Mouse (Mus musculus) hindbrain, embryonic 16.5 days (tissue): ENCODE data around the gene Olfr694. TPM values are rescaled to one million over a fixed set of nuclear protein-coding genes. Genes with fewer than 3 reads are reported as not detected.

Source experiments
- polyA plus RNA-seq: library from polyadenylated mRNA; unstranded; fragments of >200 nt; fragmentation: Nextera tagmentation; extraction: Ambion mirVana; gene quantifications from 2 replicates; pipeline ENCODE4 v1.2.1, GENCODE M21; 2015

Gene Olfr694
- polyA plus RNA-seq, 1 experiment from 2014 or later = not detected

Other genes starting within 250 kb of the Olfr694 start
- gene Olfr693, start 11.2 kb downstream of the Olfr694 start, polyA plus RNA-seq = not detected in 2 replicates
- not detected in 2 replicates for gene Olfr695, start 24.6 kb upstream of the Olfr694 start, polyA plus RNA-seq
- not detected in 2 replicates for gene Olfr697, start 50.6 kb upstream of the Olfr694 start, polyA plus RNA-seq
- not detected in 2 replicates for gene Olfr698, start 63.6 kb upstream of the Olfr694 start, polyA plus RNA-seq
- not detected in 2 replicates for gene Olfr699, start 101.4 kb upstream of the Olfr694 start, polyA plus RNA-seq
- gene Olfr700, start 117.0 kb upstream of the Olfr694 start, polyA plus RNA-seq = not detected in 2 replicates
- not detected in 2 replicates for gene Olfr701, start 122.3 kb upstream of the Olfr694 start, polyA plus RNA-seq
- gene Olfr702, start 142.1 kb upstream of the Olfr694 start, polyA plus RNA-seq = not detected in 2 replicates
- gene Olfr703, start 151.5 kb upstream of the Olfr694 start, polyA plus RNA-seq = not detected in 2 replicates
- gene Olfr704, start 171.4 kb upstream of the Olfr694 start, polyA plus RNA-seq = not detected in 2 replicates
- gene Olfr705, start 185.1 kb upstream of the Olfr694 start, polyA plus RNA-seq = not detected in 2 replicates
- gene Olfr706, start 196.3 kb upstream of the Olfr694 start, polyA plus RNA-seq = not detected in 2 replicates
- gene Olfr707, start 209.4 kb upstream of the Olfr694 start, polyA plus RNA-seq = not detected in 2 replicates
- gene Olfr1532-ps1, start 216.2 kb upstream of the Olfr694 start, polyA plus RNA-seq = not detected in 2 replicates
- not detected in 2 replicates for gene Olfr709-ps1, start 240.4 kb upstream of the Olfr694 start, polyA plus RNA-seq